Mouse (Mus musculus) lung, postnatal 14 days (tissue): ENCODE results near the gene Map1s.
A peak's percentile ranks its signal among the peaks of the same experiment; 100 is the strongest.
"Not testable (repeated sequence)": the region's sequence is repeated elsewhere in the genome, so short reads cannot be mapped to it uniquely, and the experiment has no call there.

Experiments used
- DNase-seq: peaks from one replicate; pipeline ENCODE4 v3.0.0; 2021

The Map1s gene

GRCm38 (mm10) chr8:70879500-70879899, 26.2 kb upstream of the Map1s start:
- no peak for DNase-seq

DNA sequence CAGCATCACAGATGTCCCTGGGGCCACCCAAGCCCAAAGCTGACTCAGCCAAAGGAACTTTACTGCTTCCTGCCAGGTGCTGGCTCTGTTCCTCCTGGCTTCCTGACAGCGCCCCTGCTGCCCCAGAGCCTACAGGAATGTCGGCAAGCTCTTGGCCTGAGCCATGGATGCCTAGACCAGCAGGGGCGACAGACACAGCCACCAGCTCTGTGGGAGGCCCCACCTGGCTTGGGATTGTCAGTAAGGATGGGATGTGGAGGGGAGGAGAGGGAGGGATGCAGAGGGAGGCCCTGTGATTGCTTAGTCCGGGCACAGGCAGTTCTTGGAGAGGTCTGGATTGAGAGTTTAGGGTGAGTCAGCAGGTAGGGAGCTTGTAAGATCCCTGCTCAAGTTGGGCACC, 25.6 kb upstream of the Map1s start:
- no peak for DNase-seq

DNA sequence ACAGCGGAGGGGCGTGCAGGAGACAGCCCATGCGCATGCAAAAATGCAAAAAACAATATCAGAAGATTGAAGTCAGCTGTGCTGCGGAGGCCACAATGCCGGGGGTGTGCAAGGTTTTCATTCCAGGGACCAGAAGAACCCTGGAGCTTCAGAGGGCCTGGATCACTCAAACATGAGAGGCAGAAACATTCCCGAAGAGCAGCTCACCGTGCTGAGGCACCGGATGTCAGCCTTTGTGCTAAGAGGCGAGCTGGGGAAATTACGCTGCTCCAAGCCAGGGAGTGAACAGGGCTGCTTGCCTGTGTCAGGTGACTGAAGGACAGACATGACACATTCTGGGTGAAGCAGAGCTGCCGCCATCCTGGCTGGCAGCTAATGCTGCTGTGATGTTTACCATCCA, 25.2 kb upstream of the Map1s start:
- no peak for DNase-seq

DNA sequence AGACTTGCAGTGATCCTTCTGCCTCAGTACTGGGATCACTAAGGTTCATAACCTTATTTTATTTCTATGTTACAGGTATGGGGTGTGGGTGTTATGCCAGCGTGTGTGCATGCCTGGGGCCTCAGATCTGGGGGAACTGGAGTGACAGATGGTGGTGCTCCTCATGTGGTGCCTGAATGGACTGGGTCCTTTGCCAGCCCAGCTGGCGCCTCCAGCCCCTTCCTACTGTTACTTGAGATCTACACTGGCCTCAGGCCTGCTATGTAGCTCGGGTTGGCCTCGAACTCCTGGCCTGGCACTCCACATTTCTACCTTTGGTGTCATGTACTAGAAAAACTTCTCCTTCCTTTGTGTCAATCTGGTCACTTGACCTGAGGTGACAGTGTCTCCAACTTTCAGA, 21.5 kb upstream of the Map1s start:
- DNase-seq = no peak

GRCm38 (mm10) chr8:70884683-70885082, 21.0 kb upstream of the Map1s start:
- no peak for DNase-seq

GRCm38 (mm10) chr8:70885612-70886011, 20.1 kb upstream of the Map1s start:
- peak; percentile 51 for DNase-seq

- no peak for DNase-seq
Observed at GRCm38 (mm10) chr8:70887669-70888068, 18.1 kb upstream of the Map1s start.

- DNase-seq = no peak
Observed at GRCm38 (mm10) chr8:70890656-70891055, 15.1 kb upstream of the Map1s start.

- peak; percentile 65 for DNase-seq
Observed at GRCm38 (mm10) chr8:70891356-70891755, 14.4 kb upstream of the Map1s start.

- no peak for DNase-seq
Observed at GRCm38 (mm10) chr8:70892022-70892895, 13.5 kb upstream of the Map1s start, which contains the start of gene Slc5a5. TSS of gene Slc5a5 (minus strand) at chr8:70892757.

GRCm38 (mm10) chr8:70892896-70893655, 12.7 kb upstream of the Map1s start:
- no peak for DNase-seq

DNA sequence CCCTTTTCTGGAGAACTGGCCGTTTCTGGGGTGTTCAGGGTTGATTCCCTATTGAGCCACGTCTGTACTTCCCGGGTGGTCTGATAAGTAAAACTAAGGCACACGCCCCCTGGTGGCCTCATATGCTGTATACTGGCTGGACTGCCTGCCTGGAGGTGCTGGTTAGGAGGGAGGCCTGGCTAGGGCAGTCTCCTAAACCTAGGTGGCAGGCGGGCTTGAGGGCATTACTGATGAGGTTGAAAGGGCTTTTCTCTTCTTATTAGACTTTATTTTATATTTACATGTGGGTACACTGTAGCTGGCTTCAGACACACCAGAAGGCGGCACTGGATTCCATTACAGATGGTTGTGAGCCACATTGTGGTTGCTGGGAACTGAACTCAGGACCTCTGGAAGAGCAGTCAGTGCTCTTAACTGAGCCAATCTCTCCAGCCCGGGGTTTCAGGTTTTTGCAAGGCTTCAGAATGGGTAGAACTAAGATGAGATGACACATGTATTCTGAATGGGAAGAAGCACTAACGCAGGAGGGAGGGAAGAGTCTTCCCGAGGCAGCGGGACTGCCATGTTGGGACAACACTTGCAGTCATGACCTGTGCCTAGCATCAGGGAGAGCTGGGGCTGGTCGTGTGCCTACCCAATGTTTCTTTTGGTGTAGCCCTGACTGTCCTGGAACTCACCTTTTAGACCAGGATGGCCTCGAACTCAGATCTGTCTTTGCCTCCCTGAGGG, 11.9 kb upstream of the Map1s start:
- peak; percentile 84 for DNase-seq

GRCm38 (mm10) chr8:70894385-70894720, 11.4 kb upstream of the Map1s start:
- DNase-seq = no peak

- DNase-seq = no peak
Observed at GRCm38 (mm10) chr8:70894771-70895545, 10.8 kb upstream of the Map1s start.

DNA sequence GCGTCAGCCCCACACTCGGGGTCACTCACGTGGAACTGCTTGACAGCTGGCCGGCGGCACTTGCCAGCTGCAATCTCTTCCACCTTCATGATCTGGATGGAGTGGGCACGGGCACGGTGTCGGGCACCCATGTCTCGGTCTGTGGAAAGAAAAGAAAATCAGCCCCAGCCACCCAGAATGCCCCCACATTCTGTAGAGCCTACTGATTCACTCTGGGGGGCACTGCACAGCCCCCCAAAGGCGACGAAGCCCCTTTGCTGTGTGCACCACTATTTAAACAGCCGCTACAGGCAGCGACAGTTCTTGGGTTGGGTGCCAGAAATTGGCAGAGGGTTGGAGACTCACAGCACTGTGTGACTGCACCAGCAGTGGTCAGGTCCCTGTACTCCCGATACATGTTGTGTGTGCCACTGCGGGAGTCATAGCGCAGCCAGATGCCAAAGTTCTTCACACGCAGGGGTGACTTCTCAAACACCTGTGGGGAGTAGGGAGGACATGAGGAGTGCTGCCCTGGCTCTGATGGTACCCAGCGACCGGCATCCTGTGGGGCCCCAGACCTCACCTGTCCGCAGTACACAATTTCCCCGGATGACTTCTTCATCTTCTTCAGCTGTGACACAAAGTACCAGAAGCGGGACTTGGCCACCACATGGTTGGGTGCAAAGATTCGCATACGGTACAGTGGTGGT, 10.0 kb upstream of the Map1s start:
- DNase-seq = not testable (repeated sequence)

- no peak for DNase-seq
Observed at GRCm38 (mm10) chr8:70896316-70897020, 9.3 kb upstream of the Map1s start.

- DNase-seq = peak; percentile 92
Observed at GRCm38 (mm10) chr8:70897021-70897680, 8.6 kb upstream of the Map1s start, which contains the start of gene Rpl18a. TSS of gene Rpl18a (minus strand) at chr8:70897412.

- DNase-seq = peak; percentile 92
Observed at GRCm38 (mm10) chr8:70897681-70898413, 7.9 kb upstream of the Map1s start.

DNA sequence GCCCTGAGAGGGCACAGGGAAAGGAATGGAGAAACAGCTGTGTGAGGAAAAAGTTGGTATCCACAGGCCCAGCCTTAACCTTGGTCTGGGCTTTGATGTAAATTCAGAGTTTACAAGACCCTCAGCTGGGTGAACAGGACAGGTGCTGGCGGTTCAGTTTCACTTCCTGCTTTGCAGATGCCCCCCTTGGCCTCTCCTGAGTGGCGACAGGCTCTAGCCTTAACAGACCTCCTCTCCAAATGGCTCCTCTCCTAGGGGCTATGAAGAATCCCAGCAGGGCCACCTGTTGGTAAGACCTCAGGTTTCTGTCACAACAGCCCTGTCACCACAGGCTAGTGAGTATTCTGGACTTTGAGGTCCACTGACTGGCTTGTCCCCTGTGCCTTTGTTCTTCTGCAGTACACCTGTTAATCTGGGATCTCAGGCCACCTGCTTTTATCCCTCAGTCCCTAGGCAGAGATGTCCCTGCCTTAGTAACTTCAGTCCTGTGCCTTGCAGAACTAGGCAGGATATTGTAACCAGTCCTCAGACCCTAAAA, 7.0 kb upstream of the Map1s start:
- DNase-seq = no peak

- no peak for DNase-seq
Observed at GRCm38 (mm10) chr8:70899226-70899625, 6.5 kb upstream of the Map1s start.
